Mouse (Mus musculus): Measurements from ENCODE around the gene Abhd15. TPM values are rescaled to one million over a fixed set of nuclear protein-coding genes. Genes with fewer than 3 reads are reported as not detected.
A peak's percentile ranks its signal among the peaks of the same experiment; 100 is the strongest.

Abhd15 gene
- polyA plus RNA-seq, 1 experiment from 2014 or later, result 1.5 TPM

GRCm38 (mm10) chr11:77513811-77514170 is 1.1 kb upstream of the Abhd15 start:
- Histone ChIP-seq H3K9ac (replicated peaks; ENCODE audit: low read depth, low read length) (no peak overlapping the region), H3K27ac (ENCODE audit: low read depth, low read length) (no peak overlapping the region), H3K4me2 (ENCODE audit: low read depth, low read length) (peak overlapping the region; percentile 92), H3K36me3 (ENCODE audit: control insufficient read depth, insufficient read depth, low read length) (no peaks in the 10 kb centered on the region), H3K9me3 (ENCODE audit: control insufficient read depth, low read length) (no peaks in the 10 kb centered on the region), H3K27me3 (ENCODE audit: control insufficient read depth, insufficient read depth, low read length) (peaks cover 12% of the 10 kb centered on the region), H3K4me1 (ENCODE audit: control insufficient read depth, insufficient read depth, low read length) (peaks cover 17% of the 10 kb centered on the region), H3K4me3 (ENCODE audit: low read depth, low read length) (peak overlapping the region; percentile 58)
- 5% methylated on average over 10 of the region's 10 CpGs for WGBS
- no peak for ATAC-seq (ENCODE audit: low read depth)

- Histone ChIP-seq H3K9me3 (ENCODE audit: control insufficient read depth, low read length) (no peaks in the 10 kb centered on the region), H3K4me3 (ENCODE audit: low read depth, low read length) (peak overlapping the region; percentile 40), H3K27ac (ENCODE audit: low read depth, low read length) (no peak overlapping the region), H3K9ac (replicated peaks; ENCODE audit: low read depth, low read length) (peak overlapping the region; percentile 39; the same call in 1 of the 2 replicates), H3K27me3 (ENCODE audit: control insufficient read depth, insufficient read depth, low read length) (peaks cover 12% of the 10 kb centered on the region), H3K36me3 (ENCODE audit: control insufficient read depth, insufficient read depth, low read length) (no peaks in the 10 kb centered on the region), H3K4me1 (ENCODE audit: control insufficient read depth, insufficient read depth, low read length) (peaks cover 17% of the 10 kb centered on the region), H3K4me2 (ENCODE audit: low read depth, low read length) (peak overlapping the region; percentile 89)
- 7% methylated on average over 19 of the region's 19 CpGs for WGBS
- no peak for ATAC-seq (ENCODE audit: low read depth)
Observed at GRCm38 (mm10) chr11:77514281-77514831, 565 bp upstream of the Abhd15 start.

GRCm38 (mm10) chr11:77515637-77516552 is 974 bp downstream of the Abhd15 start, which contains the start of gene Trp53i13:
Trp53i13 (minus strand) TSS chr11:77515980.
- H3K27ac ChIP-seq (ENCODE audit: low read depth, low read length), result no peak within 1 kb of the TSS
- H3K9ac ChIP-seq (replicated peaks; ENCODE audit: low read depth, low read length), result peak within 1 kb of the TSS; percentile 39
- ATAC-seq (ENCODE audit: low read depth), result peak; percentile 12; the same call in 1 of the 2 replicates
- H3K4me2 ChIP-seq (ENCODE audit: low read depth, low read length), result peak within 1 kb of the TSS; percentile 89
- H3K9me3 ChIP-seq (ENCODE audit: control insufficient read depth, low read length), result no peaks in the 10 kb centered on the region
- no peaks in the 10 kb centered on the region for H3K36me3 ChIP-seq (ENCODE audit: control insufficient read depth, insufficient read depth, low read length)
- H3K4me3 ChIP-seq (ENCODE audit: low read depth, low read length), result peak within 1 kb of the TSS; percentile 40
- WGBS, result 8% methylated on average over 39 of the region's 39 CpGs
- H3K4me1 ChIP-seq (ENCODE audit: control insufficient read depth, insufficient read depth, low read length), result peaks cover 17% of the 10 kb centered on the region
- H3K27me3 ChIP-seq (ENCODE audit: control insufficient read depth, insufficient read depth, low read length), result peaks cover 12% of the 10 kb centered on the region

GRCm38 (mm10) chr11:77516553-77517425 is 1.9 kb downstream of the Abhd15 start:
- H3K36me3 ChIP-seq (ENCODE audit: control insufficient read depth, insufficient read depth, low read length), result no peaks in the 10 kb centered on the region
- H3K4me1 ChIP-seq (ENCODE audit: control insufficient read depth, insufficient read depth, low read length), result peaks cover 17% of the 10 kb centered on the region
- WGBS, result 46% methylated on average over 5 of the region's 5 CpGs
- H3K9me3 ChIP-seq (ENCODE audit: control insufficient read depth, low read length), result no peaks in the 10 kb centered on the region
- no peak for ATAC-seq (ENCODE audit: low read depth)
- H3K4me3 ChIP-seq (ENCODE audit: low read depth, low read length), result no peak overlapping the region
- peaks cover 12% of the 10 kb centered on the region for H3K27me3 ChIP-seq (ENCODE audit: control insufficient read depth, insufficient read depth, low read length)
- no peak overlapping the region for H3K9ac ChIP-seq (replicated peaks; ENCODE audit: low read depth, low read length)
- H3K27ac ChIP-seq (ENCODE audit: low read depth, low read length), result no peak overlapping the region
- no peak overlapping the region for H3K4me2 ChIP-seq (ENCODE audit: low read depth, low read length)

GRCm38 (mm10) chr11:77518051-77518798 is 3.3 kb downstream of the Abhd15 start:
- Histone ChIP-seq H3K27me3 (ENCODE audit: control insufficient read depth, insufficient read depth, low read length) (peaks cover 12% of the 10 kb centered on the region), H3K27ac (ENCODE audit: low read depth, low read length) (no peak overlapping the region), H3K9ac (replicated peaks; ENCODE audit: low read depth, low read length) (no peak overlapping the region), H3K4me2 (ENCODE audit: low read depth, low read length) (no peak overlapping the region), H3K4me1 (ENCODE audit: control insufficient read depth, insufficient read depth, low read length) (peaks cover 17% of the 10 kb centered on the region), H3K9me3 (ENCODE audit: control insufficient read depth, low read length) (no peaks in the 10 kb centered on the region), H3K36me3 (ENCODE audit: control insufficient read depth, insufficient read depth, low read length) (no peaks in the 10 kb centered on the region), H3K4me3 (ENCODE audit: low read depth, low read length) (no peak overlapping the region)
- no peak for ATAC-seq (ENCODE audit: low read depth)
- WGBS, result 79% methylated on average over 27 of the region's 27 CpGs

- WGBS, result 68% methylated on average over 5 of the region's 5 CpGs
- ATAC-seq (ENCODE audit: low read depth), result no peak
- H3K36me3 ChIP-seq (ENCODE audit: control insufficient read depth, insufficient read depth, low read length), result no peaks in the 10 kb centered on the region
- no peak within 1 kb of the TSS for H3K27ac ChIP-seq (ENCODE audit: low read depth, low read length)
- H3K9me3 ChIP-seq (ENCODE audit: control insufficient read depth, low read length), result no peaks in the 10 kb centered on the region
- H3K4me2 ChIP-seq (ENCODE audit: low read depth, low read length), result no peak within 1 kb of the TSS
- no peak within 1 kb of the TSS for H3K9ac ChIP-seq (replicated peaks; ENCODE audit: low read depth, low read length)
- H3K27me3 ChIP-seq (ENCODE audit: control insufficient read depth, insufficient read depth, low read length), result peaks cover 12% of the 10 kb centered on the region
- H3K4me3 ChIP-seq (ENCODE audit: low read depth, low read length), result no peak within 1 kb of the TSS
- H3K4me1 ChIP-seq (ENCODE audit: control insufficient read depth, insufficient read depth, low read length), result peaks cover 17% of the 10 kb centered on the region
Observed at GRCm38 (mm10) chr11:77519043-77519442, 4.1 kb downstream of the Abhd15 start, which contains the start of gene Gm10392. Gm10392 (minus strand) TSS chr11:77519198.

GRCm38 (mm10) chr11:77520601-77521529 is 5.9 kb downstream of the Abhd15 start:
- Histone ChIP-seq H3K36me3 (ENCODE audit: control insufficient read depth, insufficient read depth, low read length) (no peaks in the 10 kb centered on the region), H3K9ac (replicated peaks; ENCODE audit: low read depth, low read length) (no peak overlapping the region), H3K27ac (ENCODE audit: low read depth, low read length) (no peak overlapping the region), H3K4me3 (ENCODE audit: low read depth, low read length) (no peak overlapping the region), H3K4me2 (ENCODE audit: low read depth, low read length) (no peak overlapping the region), H3K9me3 (ENCODE audit: control insufficient read depth, low read length) (no peaks in the 10 kb centered on the region), H3K4me1 (ENCODE audit: control insufficient read depth, insufficient read depth, low read length) (peaks cover 4% of the 10 kb centered on the region), H3K27me3 (ENCODE audit: control insufficient read depth, insufficient read depth, low read length) (peaks cover 6% of the 10 kb centered on the region; the same call in 1 of the 2 replicates)
- 50% methylated on average over 5 of the region's 5 CpGs for WGBS
- ATAC-seq (ENCODE audit: low read depth), result no peak
